In genomic region chr12:116056112-116056511, GRCm38 (mm10) we compare ENCODE assay signal across 28 mouse cellular contexts. TPM values are rescaled to one million over a fixed set of nuclear protein-coding genes. Genes with fewer than 3 reads are reported as not detected.
"Had no signal": no experiment of that assay in that cellular context is flagged by ENCODE, and none has a peak within 500 bp of the region (broad histone marks: within the 10 kb centered on the region; RNA-seq: fewer than 3 reads in every experiment).

No protein-coding gene starts in this region.

- ATAC-seq: hindbrain, postnatal 0 days; intestine, embryonic 16.5 days; liver, embryonic 12.5 days had no signal

- H3K9ac ChIP-seq: heart, embryonic 13.5 days; heart, embryonic 15.5 days; hindbrain, embryonic 13.5 days; hindbrain, embryonic 15.5 days; kidney, embryonic 15.5 days; limb, embryonic 13.5 days; limb, embryonic 15.5 days; liver, embryonic 12.5 days; liver, embryonic 14.5 days had no signal

- H3K4me3 ChIP-seq: heart, adult 2 months; heart, embryonic 13.5 days; heart, embryonic 15.5 days; hindbrain, embryonic 13.5 days; hindbrain, embryonic 15.5 days; kidney, embryonic 15.5 days; limb, embryonic 13.5 days; limb, embryonic 15.5 days; liver, embryonic 12.5 days had no signal

- H3K4me1 ChIP-seq: heart, embryonic 13.5 days; heart, embryonic 15.5 days; hindbrain, embryonic 13.5 days; kidney, embryonic 15.5 days; limb, embryonic 13.5 days; limb, embryonic 15.5 days; liver, embryonic 12.5 days had no signal

- H3K27me3 ChIP-seq: heart, embryonic 13.5 days; heart, embryonic 15.5 days; hindbrain, embryonic 13.5 days; hindbrain, embryonic 15.5 days; kidney, embryonic 15.5 days; limb, embryonic 13.5 days; limb, embryonic 15.5 days; liver, embryonic 12.5 days had no signal

- DNase-seq: gastrocnemius, postnatal 14 days; gastrocnemius, postnatal 36 days; heart, adult 11 months; heart, adult 2 months; heart, postnatal 14 days; heart, postnatal 36 days; kidney, adult 11 months; kidney, adult 2 months; kidney, adult 9 months; kidney, postnatal 10 days; kidney, postnatal 25 days; kidney, postnatal 4 days; layer of hippocampus, adult 9-11 months; layer of hippocampus, postnatal 36 days; left cerebral cortex, postnatal 4 days had no signal

- H3K27ac ChIP-seq: heart, adult 2 months; heart, embryonic 13.5 days; heart, embryonic 15.5 days; hindbrain, embryonic 13.5 days; hindbrain, embryonic 15.5 days; hindbrain, postnatal 0 days; kidney, embryonic 15.5 days; limb, embryonic 13.5 days; limb, embryonic 15.5 days; liver, embryonic 12.5 days; liver, embryonic 14.5 days had no signal

- H3K4me2 ChIP-seq: heart, embryonic 11.5 days; heart, embryonic 13.5 days; heart, embryonic 15.5 days; hindbrain, embryonic 13.5 days; hindbrain, embryonic 15.5 days; kidney, embryonic 15.5 days; limb, embryonic 13.5 days; limb, embryonic 15.5 days; liver, embryonic 12.5 days had no signal

RNA-seq across cellular contexts. Expression of gene Vipr2, which starts 21.4 kb away (rescaled TPM):
- polyA plus RNA-seq: liver, adult 2 months had no signal
